Mouse (Mus musculus) limb, embryonic 11.5 days (tissue): ENCODE measurements around the gene Lrig2. TPM values are rescaled to one million over a fixed set of nuclear protein-coding genes. Genes with fewer than 3 reads are reported as not detected.
"Not testable (repeated sequence)": the region's sequence is repeated elsewhere in the genome, so short reads cannot be mapped to it uniquely, and the experiment has no call there.

Experiments used
- ATAC-seq: fragments of 200-750 bp; cut with Nextera tagmentation; 2 replicates; pipeline ENCODE4 v1.8.0; 2017; ENCODE audit warnings: low read depth; ENCODE audit not compliant: insufficient number of reproducible peaks, low FRiP score, low TSS enrichment
- DNase-seq: peaks from one replicate; pipeline ENCODE4 v3.0.0-alpha.2; 2015; ENCODE audit warnings: low spot score
- H3K27ac ChIP-seq: fragments of 300-500 bp; sonication (generic); replicated peaks from 2 replicates; pipeline ENCODE4 v1.5.1; 2014; ENCODE audit warnings: low read depth, mild to moderate bottlenecking, low read length
- H3K27me3 ChIP-seq: fragments of 300-500 bp; sonication (generic); 2 replicates; pipeline ENCODE4 v1.6.1; 2014; ENCODE audit warnings: mild to moderate bottlenecking, low read length, mixed read lengths; ENCODE audit not compliant: control insufficient read depth, insufficient read depth
- H3K36me3 ChIP-seq: fragments of 300-500 bp; sonication (generic); 2 replicates; pipeline ENCODE4 v1.6.1; 2014; ENCODE audit warnings: mild to moderate bottlenecking, low read length, moderate library complexity, mixed read lengths; ENCODE audit not compliant: control insufficient read depth, insufficient read depth
- H3K4me1 ChIP-seq: fragments of 300-500 bp; sonication (generic); 2 replicates; pipeline ENCODE4 v1.6.1; 2014; ENCODE audit warnings: low read length, mixed read lengths; ENCODE audit not compliant: control insufficient read depth, insufficient read depth
- H3K4me2 ChIP-seq: fragments of 300-500 bp; sonication (generic); 2 replicates; pipeline ENCODE4 v1.6.1; 2014; ENCODE audit warnings: low read depth, mild to moderate bottlenecking, moderate library complexity; ENCODE audit not compliant: severe bottlenecking
- H3K4me3 ChIP-seq: fragments of 300-500 bp; sonication (generic); 2 replicates; pipeline ENCODE4 v1.5.1; 2014; ENCODE audit warnings: low read depth, low read length
- H3K9ac ChIP-seq: fragments of 300-500 bp; sonication (generic); 2 replicates; pipeline ENCODE4 v1.6.1; 2014; ENCODE audit warnings: mild to moderate bottlenecking, low read length
- H3K9me3 ChIP-seq: fragments of 300-500 bp; sonication (generic); 2 replicates; pipeline ENCODE4 v1.6.1; 2016; ENCODE audit warnings: low read length; ENCODE audit not compliant: control insufficient read depth
- WGBS: fragments of 180-500 bp; shearing (Covaris S2); extraction: QIAGEN DNeasy Blood & Tissue Kit; methylation state at CpG from one replicate; pipeline ENCODE4 v1.1.7; 2014; 5-methylcytosine and 5-hydroxymethylcytosine counted together
- polyA plus RNA-seq: library from polyadenylated mRNA; unstranded; fragments of >200 nt; fragmentation: Nextera tagmentation; extraction: Ambion mirVana; gene quantifications from 2 replicates; pipeline ENCODE4 v1.2.1, GENCODE M21; 2014

Lrig2 gene
- polyA plus RNA-seq, 1 experiment from 2014 or later, result 23.1 TPM

DNA sequence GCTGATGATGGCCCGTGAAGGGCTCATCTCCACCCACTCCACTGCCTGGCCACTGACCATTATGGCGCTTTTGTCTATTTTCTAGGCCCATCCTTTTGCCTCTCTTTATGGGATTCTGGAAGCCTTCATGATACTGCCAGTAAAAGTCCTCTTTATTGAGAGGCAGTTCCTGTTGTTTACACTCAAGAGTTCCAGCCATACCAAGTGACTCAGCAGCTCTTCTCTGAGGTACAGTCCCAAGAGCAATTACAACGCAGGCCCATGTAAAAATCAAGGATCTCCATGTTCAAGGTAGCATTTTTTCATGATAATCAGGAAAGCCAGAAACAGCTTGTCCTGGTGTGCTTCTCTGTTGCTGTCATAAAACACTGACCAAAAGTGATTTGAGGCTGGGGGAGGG, 75.8 kb downstream of the Lrig2 start:
- H3K4me3 ChIP-seq, result no peak overlapping the region
- DNase-seq (no peak), ATAC-seq (no peak)
- no peak overlapping the region for H3K27ac ChIP-seq
- no peaks in the 10 kb centered on the region for H3K4me1 ChIP-seq
- WGBS, result 88% methylated on average over 3 of the region's 3 CpGs
- H3K9ac ChIP-seq, result no peak overlapping the region
- no peaks in the 10 kb centered on the region for H3K36me3 ChIP-seq
- H3K9me3 ChIP-seq, result no peaks in the 10 kb centered on the region
- H3K4me2 ChIP-seq, result no peak overlapping the region
- H3K27me3 ChIP-seq, result no peaks in the 10 kb centered on the region

DNA sequence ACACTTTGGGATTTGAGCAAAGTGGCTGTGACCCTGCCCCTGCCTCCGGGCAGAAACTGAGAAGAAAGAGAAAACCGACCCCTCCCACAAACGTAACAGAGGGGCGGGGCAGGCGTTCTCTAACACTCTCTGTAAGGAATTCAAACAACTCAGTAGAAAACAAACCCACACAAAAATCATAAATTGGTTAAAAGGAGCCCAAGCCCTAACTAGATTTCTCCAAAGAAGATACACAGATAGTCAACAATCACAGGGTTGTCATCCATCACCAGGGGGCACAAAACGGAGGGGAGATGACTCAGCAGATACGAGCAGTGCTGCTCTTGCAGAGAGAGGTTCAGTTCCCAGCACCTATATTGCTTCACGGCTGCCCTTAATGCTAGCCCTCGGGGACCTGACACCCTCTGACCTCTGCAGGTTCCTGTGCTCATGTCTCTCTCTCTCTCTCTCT, 77.4 kb downstream of the Lrig2 start:
- Histone ChIP-seq H3K27ac (no peak overlapping the region), H3K9ac (no peak overlapping the region)

GRCm38 (mm10) chr3:104432651-104433050, 79.1 kb downstream of the Lrig2 start:
- Histone ChIP-seq H3K9ac (no peak overlapping the region), H3K4me2 (no peak overlapping the region), H3K4me1 (no peaks in the 10 kb centered on the region), H3K27me3 (no peaks in the 10 kb centered on the region), H3K36me3 (no peaks in the 10 kb centered on the region), H3K4me3 (no peak overlapping the region), H3K27ac (no peak overlapping the region), H3K9me3 (no peaks in the 10 kb centered on the region)
- DNase-seq (no peak), ATAC-seq (no peak)
- 84% methylated on average over 6 of the region's 6 CpGs for WGBS

More for the DNA sequence above, 77.4 kb downstream of the Lrig2 start:
- H3K9me3 ChIP-seq, result no peaks in the 10 kb centered on the region
- WGBS, result 4% methylated on average over 9 of the region's 9 CpGs
- DNase-seq (peak; percentile 59), ATAC-seq (0 out of 2 replicates have a peak, but pooled peaks have one; percentile 35)
- H3K4me2 ChIP-seq, result peak overlapping the region; percentile 40; the same call in 1 of the 2 replicates
- no peaks in the 10 kb centered on the region for H3K27me3 ChIP-seq
- H3K4me3 ChIP-seq, result peak overlapping the region; percentile 17; the same call in 1 of the 2 replicates
- no peaks in the 10 kb centered on the region for H3K4me1 ChIP-seq
- no peaks in the 10 kb centered on the region for H3K36me3 ChIP-seq

GRCm38 (mm10) chr3:104431848-104432159, 79.9 kb downstream of the Lrig2 start:
- Histone ChIP-seq H3K9me3 (no peaks in the 10 kb centered on the region), H3K27me3 (no peaks in the 10 kb centered on the region), H3K27ac (no peak overlapping the region), H3K4me2 (no peak overlapping the region), H3K4me3 (no peak overlapping the region), H3K4me1 (no peaks in the 10 kb centered on the region), H3K9ac (no peak overlapping the region), H3K36me3 (no peaks in the 10 kb centered on the region)
- DNase-seq (no peak), ATAC-seq (no peak; the same call in 1 of the 2 replicates)
- 48% methylated on average over 5 of the region's 10 CpGs for WGBS

DNA sequence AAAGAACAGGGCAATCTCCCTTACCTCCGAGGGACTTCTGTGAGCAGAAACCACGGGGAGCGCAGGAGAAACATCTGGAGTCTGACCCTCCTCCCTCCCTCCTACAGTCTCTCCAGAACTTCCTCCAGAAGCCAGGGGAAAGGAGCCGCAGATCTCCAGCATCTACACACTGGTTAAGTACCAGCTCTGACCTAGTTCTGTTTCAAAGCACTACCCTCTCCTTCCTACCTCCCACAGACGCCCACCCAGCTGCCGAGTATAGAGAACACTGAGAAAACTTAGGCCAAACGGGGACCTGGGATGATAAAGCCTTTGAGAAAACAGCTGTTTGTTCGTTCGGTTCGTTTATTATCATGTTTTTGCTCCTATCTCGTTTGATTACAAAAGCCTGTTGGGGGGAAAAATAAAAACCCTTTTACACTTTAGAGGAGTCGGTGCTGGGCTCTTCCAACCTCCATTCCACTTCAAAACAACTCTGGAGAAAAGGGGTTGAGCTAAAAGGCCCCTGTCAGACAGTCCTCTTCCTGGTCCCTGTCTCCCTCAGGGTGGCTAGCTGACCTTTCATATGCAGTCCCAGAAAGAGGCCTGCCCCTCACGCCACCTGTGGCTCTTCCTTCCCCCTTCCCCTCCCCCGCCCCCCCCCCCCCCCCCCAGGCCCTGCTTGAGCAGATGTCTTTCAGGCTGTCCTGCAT, 80.4 kb downstream of the Lrig2 start:
- no peaks in the 10 kb centered on the region for H3K27me3 ChIP-seq
- WGBS, result 11% methylated on average over 13 of the region's 14 CpGs
- 0 out of 2 replicates have a peak overlapping the region, but pooled peaks have one; percentile 5 for H3K4me2 ChIP-seq
- H3K4me1 ChIP-seq, result no peaks in the 10 kb centered on the region
- ATAC-seq (no peak), DNase-seq (peak; percentile 34)
- H3K36me3 ChIP-seq, result no peaks in the 10 kb centered on the region
- no peaks in the 10 kb centered on the region for H3K9me3 ChIP-seq
- H3K9ac ChIP-seq, result no peak overlapping the region
- no peak overlapping the region for H3K4me3 ChIP-seq
- no peak overlapping the region for H3K27ac ChIP-seq

DNA sequence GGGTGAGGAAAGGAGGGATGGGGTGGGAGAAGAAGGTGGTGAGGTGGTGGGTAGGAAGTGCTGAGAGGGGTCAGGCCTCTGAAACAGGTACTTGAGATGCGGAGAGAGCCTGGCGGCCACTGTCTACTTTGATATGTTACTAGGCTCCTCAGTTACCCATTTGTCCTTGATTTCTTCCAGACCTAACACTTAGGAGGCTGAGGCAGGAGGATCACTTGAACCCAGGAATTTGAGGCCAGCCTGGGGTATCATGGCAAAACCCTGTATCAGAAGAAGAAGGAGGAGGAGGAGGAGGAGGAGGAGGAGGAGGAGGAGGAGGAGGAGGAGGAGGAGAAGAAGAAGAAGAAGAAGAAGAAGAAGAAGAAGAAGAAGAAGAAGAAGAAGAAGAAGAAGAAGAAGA, 84.4 kb downstream of the Lrig2 start:
- H3K4me3 ChIP-seq, H3K4me1 ChIP-seq, ATAC-seq, H3K36me3 ChIP-seq, H3K9me3 ChIP-seq, H3K9ac ChIP-seq, H3K4me2 ChIP-seq, DNase-seq, H3K27ac ChIP-seq, H3K27me3 ChIP-seq: not testable (repeated sequence)
- WGBS, result 100% methylated on average over 2 of the region's 2 CpGs

DNA sequence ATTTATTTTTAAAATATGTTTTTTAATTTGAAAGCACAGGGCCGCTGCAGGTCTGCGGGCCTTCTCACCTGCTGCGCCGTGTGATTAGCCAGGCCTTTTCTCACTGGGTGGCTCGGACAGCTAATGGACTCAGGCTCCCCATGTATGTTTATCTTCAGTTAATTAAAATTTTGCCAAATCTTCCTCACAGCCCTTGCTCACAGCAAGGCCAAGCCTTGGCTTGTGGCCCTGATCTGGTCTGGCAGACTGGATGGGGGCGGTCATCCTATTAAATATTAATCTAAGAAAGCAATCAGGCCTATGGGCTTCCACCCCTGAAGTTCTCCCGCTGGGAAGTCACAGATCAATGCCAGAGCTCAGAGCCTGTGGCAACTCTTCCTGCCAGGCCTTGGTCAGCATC, 87.4 kb downstream of the Lrig2 start:
- Histone ChIP-seq H3K4me1 (no peaks in the 10 kb centered on the region), H3K27ac (no peak overlapping the region), H3K36me3 (no peaks in the 10 kb centered on the region), H3K9ac (no peak overlapping the region), H3K27me3 (no peaks in the 10 kb centered on the region), H3K4me2 (no peak overlapping the region), H3K9me3 (no peaks in the 10 kb centered on the region), H3K4me3 (no peak overlapping the region)
- ATAC-seq, result no peak
- DNase-seq, result no peak
- 86% methylated on average over 7 of the region's 7 CpGs for WGBS

DNA sequence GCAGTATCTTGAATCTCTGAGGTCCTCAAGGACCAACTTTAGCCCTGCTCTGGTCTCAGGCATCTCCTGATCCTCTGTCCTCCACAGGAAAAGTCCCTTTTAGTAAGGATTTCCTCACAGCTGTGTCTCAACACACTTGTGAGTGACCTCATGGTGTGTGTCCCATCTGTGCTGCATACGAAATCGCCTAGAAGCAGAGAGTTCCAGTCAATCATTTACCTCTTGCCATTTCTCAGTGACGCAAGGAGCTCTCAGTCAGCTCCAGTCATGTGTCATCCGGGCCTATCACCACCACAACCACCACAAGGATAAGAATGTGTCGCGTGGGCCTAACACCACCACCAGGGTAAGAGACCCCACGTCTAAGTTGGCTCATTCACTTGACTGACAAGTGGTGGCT, 90.8 kb downstream of the Lrig2 start:
- ATAC-seq, result no peak
- WGBS, result 83% methylated on average over 7 of the region's 7 CpGs
- Histone ChIP-seq H3K36me3 (no peaks in the 10 kb centered on the region), H3K9ac (no peak overlapping the region), H3K27me3 (no peaks in the 10 kb centered on the region), H3K4me2 (no peak overlapping the region), H3K4me1 (no peaks in the 10 kb centered on the region), H3K27ac (no peak overlapping the region), H3K9me3 (no peaks in the 10 kb centered on the region), H3K4me3 (no peak overlapping the region)
- no peak for DNase-seq

- DNase-seq (no peak), ATAC-seq (no peak)
- no peaks in the 10 kb centered on the region for H3K9me3 ChIP-seq
These were observed 91.7 kb downstream of the Lrig2 start for GRCm38 (mm10) chr3:104419990-104420389.

More at GRCm38 (mm10) chr3:104419990-104420389, 91.7 kb downstream of the Lrig2 start:
- H3K9ac ChIP-seq, result no peak overlapping the region
- H3K36me3 ChIP-seq, result no peaks in the 10 kb centered on the region
- WGBS, result 61% methylated on average over 4 of the region's 4 CpGs
- no peak overlapping the region for H3K4me2 ChIP-seq
- H3K4me3 ChIP-seq, result no peak overlapping the region
- no peaks in the 10 kb centered on the region for H3K4me1 ChIP-seq
- H3K27ac ChIP-seq, result no peak overlapping the region
- H3K27me3 ChIP-seq, result no peaks in the 10 kb centered on the region
